Mouse (Mus musculus) MEL (cell line): ENCODE measurements at regions not wholly inside any gene's neighbourhood (a gene's known extent, or its start where the extent isn't known, plus 50 kb on each side); places are given as distances from the start of the nearest gene placed in this dataset.

Source experiments
- CTCF ChIP-seq, 3 experiments: IDR thresholded peaks in 2 of 3; conservative IDR thresholded peaks in 1 of 3; 2 replicates each; pipeline ENCODE4 v1.5.1; 2011 to 2012; ENCODE audit warnings: low read length in 3 of 3, low read depth in 2 of 3, mild to moderate bottlenecking in 2 of 3, improper control_type of control experiment in 1 of 3, inconsistent platforms in 1 of 3, mixed read lengths in 1 of 3, moderate library complexity in 1 of 3; ENCODE audit not compliant: control insufficient read depth in 1 of 3, insufficient read depth in 1 of 3, poor library complexity in 1 of 3, severe bottlenecking in 1 of 3
- EP300 ChIP-seq, 2 experiments: IDR thresholded peaks; 2 replicates each; pipeline ENCODE4 v1.6.1; 2011; ENCODE audit warnings: improper control_type of control experiment in 2 of 2, low read length in 2 of 2, low read depth in 1 of 2, mild to moderate bottlenecking in 1 of 2
- GATA1 ChIP-seq: IDR thresholded peaks from 2 replicates; pipeline ENCODE4 v1.6.1; 2011; ENCODE audit warnings: low read depth, low read length, improper control_type of control experiment
- MEF2A ChIP-seq: IDR thresholded peaks from 2 replicates; pipeline ENCODE4 v1.6.1; 2014; ENCODE audit warnings: low read depth, mild to moderate bottlenecking, inconsistent platforms, low read length, improper control_type of control experiment; ENCODE audit not compliant: poor library complexity, insufficient replicate concordance, severe bottlenecking; ENCODE audit errors: extremely low read depth
- NELFE ChIP-seq: IDR thresholded peaks from 2 replicates; pipeline ENCODE4 v1.6.1; 2011; ENCODE audit warnings: low read depth, low read length, improper control_type of control experiment
- POLR2AphosphoS2 ChIP-seq: IDR thresholded peaks from 2 replicates; pipeline ENCODE4 v1.6.1; 2011; ENCODE audit warnings: low read length, improper control_type of control experiment
- USF1 ChIP-seq: IDR thresholded peaks from 2 replicates; pipeline ENCODE4 v1.6.1; 2014; ENCODE audit warnings: low read depth, mild to moderate bottlenecking, inconsistent platforms, low read length, improper control_type of control experiment, moderate library complexity

DNA sequence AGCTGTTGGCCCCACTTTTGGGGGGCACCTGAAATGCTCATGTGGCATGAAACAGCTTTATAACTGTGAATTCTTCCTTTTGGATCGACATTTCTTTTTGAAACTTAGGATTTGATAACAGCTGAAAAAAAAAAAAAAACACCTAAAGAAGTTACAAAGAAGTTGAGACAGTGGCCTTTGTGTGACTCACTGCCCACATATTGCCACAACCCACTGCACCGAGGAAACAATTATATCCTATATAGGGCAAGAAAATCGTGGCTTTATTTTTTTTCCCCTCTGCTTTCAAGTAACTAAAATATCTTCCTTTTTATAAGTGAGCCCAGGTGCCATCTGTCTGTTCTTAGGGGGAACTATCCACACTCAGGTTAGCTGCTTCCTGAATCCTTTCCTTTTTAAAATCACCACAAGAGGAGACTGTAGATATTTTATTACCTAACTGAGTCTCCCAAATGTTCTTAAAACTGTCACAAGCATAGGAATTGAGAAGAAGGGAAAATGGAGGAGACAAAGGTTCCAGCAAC lies 104.8 kb upstream of the Adra1d start:
- no peak for TF ChIP-seq CTCF (IDR thresholded peaks at IDR 0.05 in 2 of 3, conservative IDR thresholded peaks at IDR 0.05 in 1 of 3; ENCODE audit: control insufficient read depth in 1 of 3, insufficient read depth in 1 of 3, low read depth in 2 of 3, low read length in 3 of 3, poor library complexity in 1 of 3, severe bottlenecking in 1 of 3)
- TF ChIP-seq USF1 = no peak
- TF ChIP-seq GATA1 = no peak
- no peak for TF ChIP-seq MEF2A
- TF ChIP-seq NELFE = no peak
- no peak for TF ChIP-seq POLR2AphosphoS2
- TF ChIP-seq EP300 (IDR thresholded peaks at IDR 0.05; ENCODE audit: low read depth in 1 of 2, low read length in 2 of 2) = no peak
